Mouse (Mus musculus) E14TG2a.4 (cell line): ENCODE measurements around the gene Agtpbp1.

Experiments used
- H3K27me3 ChIP-seq: 2 replicates; pipeline ENCODE4 v1.6.1; 2014; ENCODE audit warnings: low read length, control low read depth; ENCODE audit not compliant: insufficient read depth
- H3K36me3 ChIP-seq: 2 replicates; pipeline ENCODE4 v1.6.1; 2014; ENCODE audit warnings: low read length, control low read depth; ENCODE audit not compliant: insufficient read depth
- H3K4me1 ChIP-seq: replicated peaks from 2 replicates; pipeline ENCODE4 v1.6.1; 2014; ENCODE audit warnings: low read depth, low read length, control low read depth
- H3K4me3 ChIP-seq: replicated peaks from 2 replicates; pipeline ENCODE4 v1.5.1; 2014; ENCODE audit warnings: mild to moderate bottlenecking, low read length
- H3K9me3 ChIP-seq: 2 replicates; pipeline ENCODE4 v1.6.1; 2014; ENCODE audit warnings: low read length, control low read depth
- CTCF ChIP-seq: conservative IDR thresholded peaks from 2 replicates; pipeline ENCODE4 v1.5.1; 2014; ENCODE audit warnings: low read length
- NANOG ChIP-seq: IDR thresholded peaks from 2 replicates; pipeline ENCODE4 v1.6.1; 2014; ENCODE audit warnings: borderline replicate concordance, low read length, mixed read lengths
- POU5F1 ChIP-seq: IDR thresholded peaks from 2 replicates; pipeline ENCODE4 v1.6.1; 2014; ENCODE audit warnings: low read length, borderline replicate concordance

Agtpbp1 gene

GRCm38 (mm10) chr13:59402026-59402775 lies 182.8 kb downstream of the Agtpbp1 start:
- TF ChIP-seq CTCF (no peak), POU5F1 (no peak), NANOG (no peak)
- Histone ChIP-seq H3K27me3 (no peaks in the 10 kb centered on the region), H3K9me3 (peaks cover 2% of the 10 kb centered on the region; the same call in 1 of the 2 replicates), H3K4me3 (no peak overlapping the region), H3K4me1 (0 out of 2 replicates have a peak, but pooled peaks cover 4% of the 10 kb centered on the region), H3K36me3 (no peaks in the 10 kb centered on the region)

GRCm38 (mm10) chr13:59397571-59397970 lies 187.5 kb downstream of the Agtpbp1 start:
- Histone ChIP-seq H3K4me3 (no peak overlapping the region), H3K27me3 (peaks cover 14% of the 10 kb centered on the region; the same call in 1 of the 2 replicates), H3K4me1 (peaks cover 4% of the 10 kb centered on the region; the same call in 1 of the 2 replicates), H3K36me3 (no peaks in the 10 kb centered on the region), H3K9me3 (no peaks in the 10 kb centered on the region)
- TF ChIP-seq POU5F1 = no peak
- peak; percentile 90 for TF ChIP-seq CTCF
